Mouse (Mus musculus) CD4-positive naive resting alpha-beta T cell, adult 76 days (primary cell): Measurements from ENCODE around the gene Atp5k. TPM values are rescaled to one million over a fixed set of nuclear protein-coding genes. Genes with fewer than 3 reads are reported as not detected.

Source experiments
- total RNA-seq: library from RNA; stranded (reverse); gene quantifications from one replicate; pipeline ENCODE4 v1.2.4, GENCODE M21; 2023

Atp5k gene
- 64.8 TPM for total RNA-seq

DNA sequence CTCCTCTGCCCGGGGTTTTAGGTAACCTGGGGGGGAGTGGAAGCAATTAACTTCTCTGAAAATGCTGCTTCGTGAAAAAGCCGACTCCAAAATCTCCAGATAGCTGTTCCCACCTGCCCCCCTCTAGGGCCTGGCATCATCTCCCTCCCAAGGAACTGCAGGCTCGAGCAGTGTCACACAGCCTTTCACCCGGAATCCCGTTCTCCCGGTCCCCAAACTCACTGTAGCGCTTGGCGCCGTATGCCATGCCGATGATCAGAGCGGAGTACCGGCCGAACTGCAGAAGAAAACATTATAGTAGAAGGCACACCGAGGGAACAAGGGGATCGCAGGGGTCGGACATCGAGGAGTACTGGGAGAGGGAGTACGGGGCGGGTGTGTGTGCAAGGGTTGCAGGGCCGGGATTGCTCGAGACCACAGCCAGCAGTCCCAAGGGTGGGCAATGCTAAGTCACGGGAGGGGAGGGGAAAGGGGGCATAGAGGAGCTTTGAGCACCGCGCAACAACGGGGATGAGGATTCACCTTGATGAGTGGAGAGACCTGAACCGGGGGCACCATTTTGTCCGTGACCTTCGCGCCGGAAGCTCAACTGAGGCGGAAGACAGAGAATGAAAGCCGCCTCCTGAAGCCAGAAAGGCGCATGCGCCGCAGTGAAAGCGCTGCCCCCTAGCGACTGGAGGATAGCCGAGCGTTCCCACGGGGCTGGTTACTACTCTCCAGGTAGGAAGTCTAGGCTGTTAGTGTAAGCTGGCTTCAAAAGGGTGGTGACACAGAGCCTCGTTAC is at the start of gene Atp5k:
Gene Atp5k, minus strand, starts transcription at position 645 of the 784 bp plus-strand sequence.

DNA sequence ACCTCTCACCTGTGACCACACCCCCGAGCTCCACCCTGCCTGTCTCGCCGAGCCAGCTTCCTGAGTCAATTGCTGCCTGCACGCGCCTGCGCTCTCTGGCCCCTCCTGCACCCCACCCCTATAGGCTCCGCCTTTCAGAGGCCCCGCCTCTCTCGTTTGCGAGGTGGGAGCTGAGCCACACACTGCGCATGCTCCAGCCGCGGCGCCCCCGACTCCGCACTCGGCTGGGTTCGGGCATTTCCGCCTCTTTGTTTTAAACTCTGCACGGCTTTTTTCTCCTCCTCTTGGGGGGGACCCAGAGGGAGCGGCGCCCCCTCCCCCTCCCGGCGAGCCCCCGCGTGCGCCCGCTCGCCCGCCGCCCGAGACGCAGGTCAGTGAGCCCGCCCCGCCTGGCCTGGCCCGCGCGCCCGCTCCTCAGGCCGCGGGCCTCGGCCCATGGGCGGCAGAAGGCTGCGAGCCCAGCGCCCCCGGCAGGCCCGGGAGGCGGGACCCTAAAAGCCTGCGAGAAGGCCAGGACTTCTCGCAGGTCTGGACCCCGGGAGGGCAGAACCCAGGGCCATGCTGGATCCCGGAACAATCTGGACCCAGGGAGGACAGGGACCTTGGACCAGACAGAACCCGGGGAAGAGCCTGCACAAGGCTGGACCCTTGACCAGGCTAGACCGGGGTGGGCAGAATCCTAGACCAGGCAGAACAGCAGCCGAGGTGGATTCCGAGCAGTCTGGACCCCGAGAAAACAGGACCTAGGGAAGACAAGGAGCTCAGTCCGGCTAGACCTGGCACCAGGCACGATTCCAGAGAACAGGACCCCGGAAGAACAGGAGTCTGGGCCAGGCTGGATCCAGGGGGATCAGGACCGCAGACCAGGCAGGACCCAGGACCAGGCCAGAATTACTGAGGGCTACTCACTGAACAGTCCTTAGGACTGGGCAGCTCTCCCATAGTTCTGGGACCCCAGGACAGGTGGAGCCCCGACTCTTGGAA is 27.1 kb upstream of the Atp5k start, which contains the start of gene Pcgf3:
Gene Pcgf3, plus strand, starts transcription at position 151 of the 984 bp plus-strand sequence.

DNA sequence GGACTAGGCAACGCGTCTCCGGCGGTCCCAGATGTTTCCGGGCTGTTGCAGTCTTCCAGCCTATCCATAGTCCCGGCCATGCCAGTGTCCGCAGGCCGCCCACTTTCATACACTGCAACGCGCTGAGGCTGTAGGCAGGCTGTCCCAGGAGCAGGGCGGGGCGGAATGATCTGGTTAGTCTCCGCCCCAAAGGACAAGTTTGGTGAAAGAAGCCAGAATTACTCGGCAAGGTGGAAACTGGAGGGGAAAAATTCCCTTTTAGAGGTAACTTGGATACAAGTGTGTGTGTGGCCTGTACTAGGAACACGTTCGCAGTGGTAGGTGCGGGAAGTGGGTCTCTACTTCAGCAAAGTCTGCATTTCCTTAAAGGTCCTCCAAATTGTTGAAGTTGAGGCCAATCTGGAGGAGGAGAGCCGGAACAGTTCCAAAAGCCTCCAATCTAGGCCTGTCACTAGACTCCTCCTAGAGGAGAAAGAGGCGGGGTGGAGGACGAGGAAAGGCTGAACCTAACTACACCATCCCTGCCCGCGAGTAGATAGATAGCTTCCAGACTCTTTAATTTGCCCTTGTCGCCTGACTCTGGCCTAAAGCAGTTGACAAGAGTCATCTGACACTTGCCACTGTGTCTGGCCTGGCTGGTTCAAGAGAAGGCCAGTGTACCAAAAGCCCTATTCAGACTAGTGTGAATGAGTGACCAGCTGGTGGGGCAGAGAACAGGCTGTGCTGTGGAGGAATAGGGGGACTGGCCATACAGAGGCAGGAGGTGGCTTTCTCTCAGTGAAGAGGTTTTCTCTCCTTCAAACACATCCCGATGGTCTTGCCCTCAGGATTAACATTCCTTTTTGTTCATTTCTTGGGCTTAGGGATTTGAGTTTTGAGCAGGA is 14.8 kb upstream of the Atp5k start, which contains the start of gene Mfsd7a:
Gene Mfsd7a, minus strand, starts transcription at position 107 of the 884 bp plus-strand sequence.

DNA sequence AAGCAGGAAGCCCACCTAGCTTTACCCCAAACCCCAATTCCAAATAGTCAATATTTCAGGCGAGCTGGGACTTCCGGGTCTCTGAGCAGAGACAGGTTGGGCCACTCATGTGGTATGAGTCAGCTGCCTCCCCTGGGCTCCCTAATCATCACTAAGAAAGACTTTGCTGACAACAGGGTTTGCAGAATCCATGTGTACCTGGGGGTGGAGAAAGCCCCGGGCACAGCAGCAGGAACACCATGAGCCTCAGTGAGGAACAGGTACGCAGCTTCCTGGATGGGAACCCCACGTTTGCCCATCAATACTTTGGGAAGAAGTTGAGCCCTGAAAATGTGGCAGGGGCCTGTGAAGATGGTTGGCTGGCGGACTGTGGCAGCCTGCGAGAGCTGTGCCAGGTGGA is 46.0 kb downstream of the Atp5k start, which contains the start of gene Pde6b:
Gene Pde6b, plus strand, starts transcription at position 191 of the 400 bp plus-strand sequence.

Other genes with a start within 250 kb of the Atp5k start
- 34.3 TPM for gene Dr1, start 165.6 kb downstream of the Atp5k start, total RNA-seq
- 1.1 TPM for gene Pigg, start 121.8 kb downstream of the Atp5k start, total RNA-seq
- gene Gm42517, start 66.5 kb downstream of the Atp5k start, total RNA-seq, result not detected
- not detected for gene Pde6b, start 46.1 kb downstream of the Atp5k start, total RNA-seq
- gene Mfsd7a, start 14.4 kb upstream of the Atp5k start, total RNA-seq, result not detected
- 22.3 TPM for gene Pcgf3, start 26.8 kb upstream of the Atp5k start, total RNA-seq
- gene Cplx1, start 115.6 kb upstream of the Atp5k start, total RNA-seq, result not detected
- 173 TPM for gene Gak, start 195.3 kb upstream of the Atp5k start, total RNA-seq
- gene Tmem175, start 195.3 kb upstream of the Atp5k start, total RNA-seq, result 17.3 TPM
- 24.4 TPM for gene Idua, start 225.9 kb upstream of the Atp5k start, total RNA-seq
- 43.3 TPM for gene Dgkq, start 235.2 kb upstream of the Atp5k start, total RNA-seq
- gene Slc26a1, start 241.1 kb upstream of the Atp5k start, total RNA-seq, result not detected